Mouse (Mus musculus) hindbrain, embryonic 16.5 days (tissue): ENCODE results near the gene Mettl17. TPM values are rescaled to one million over a fixed set of nuclear protein-coding genes. Genes with fewer than 3 reads are reported as not detected.
"Not testable (repeated sequence)": the region's sequence is repeated elsewhere in the genome, so short reads cannot be mapped to it uniquely, and the experiment has no call there.

Source experiments
- ATAC-seq: fragments of 200-750 bp; cut with Nextera tagmentation; 2 replicates; pipeline ENCODE4 v1.8.0; 2017; ENCODE audit warnings: moderate TSS enrichment, moderate library complexity
- H3K27ac ChIP-seq: fragments of 300-500 bp; sonication (generic); 2 replicates; pipeline ENCODE4 v1.5.1; 2014; ENCODE audit warnings: low read depth, mild to moderate bottlenecking, control low read depth, low read length, moderate library complexity
- H3K27me3 ChIP-seq: fragments of 300-500 bp; sonication (generic); replicated peaks from 2 replicates; pipeline ENCODE4 v1.6.1; 2014; ENCODE audit warnings: low read length; ENCODE audit not compliant: control insufficient read depth, insufficient read depth
- H3K36me3 ChIP-seq: fragments of 300-500 bp; sonication (generic); 2 replicates; pipeline ENCODE4 v1.6.1; 2014; ENCODE audit warnings: mild to moderate bottlenecking, low read length, moderate library complexity, mixed read lengths; ENCODE audit not compliant: control insufficient read depth, insufficient read depth
- H3K4me1 ChIP-seq: fragments of 300-500 bp; sonication (generic); 2 replicates; pipeline ENCODE4 v1.6.1; 2014; ENCODE audit warnings: low read depth, low read length; ENCODE audit not compliant: control insufficient read depth, insufficient read depth
- H3K4me2 ChIP-seq: fragments of 300-500 bp; sonication (generic); 2 replicates; pipeline ENCODE4 v1.6.1; 2014; ENCODE audit warnings: mild to moderate bottlenecking, low read length, control low read depth, moderate library complexity
- H3K4me3 ChIP-seq: fragments of 300-500 bp; sonication (generic); 2 replicates; pipeline ENCODE4 v1.5.1; 2014; ENCODE audit warnings: mild to moderate bottlenecking, low read length, control low read depth, moderate library complexity
- H3K9ac ChIP-seq: fragments of 300-500 bp; sonication (generic); 2 replicates; pipeline ENCODE4 v1.6.1; 2014; ENCODE audit warnings: low read depth, mild to moderate bottlenecking, control low read depth, low read length, moderate library complexity
- H3K9me3 ChIP-seq: fragments of 300-500 bp; sonication (generic); 2 replicates; pipeline ENCODE4 v1.6.1; 2014; ENCODE audit warnings: mild to moderate bottlenecking, low read length, moderate library complexity; ENCODE audit not compliant: control insufficient read depth
- WGBS: fragments of 180-500 bp; shearing (Covaris S2); extraction: QIAGEN DNeasy Blood & Tissue Kit; methylation state at CpG from one replicate; pipeline ENCODE4 v1.1.7; 2014; 5-methylcytosine and 5-hydroxymethylcytosine counted together
- polyA plus RNA-seq: library from polyadenylated mRNA; unstranded; fragments of >200 nt; fragmentation: Nextera tagmentation; extraction: Ambion mirVana; gene quantifications from 2 replicates; pipeline ENCODE4 v1.2.1, GENCODE M21; 2015

Mettl17 gene
- polyA plus RNA-seq, 1 experiment from 2014 or later, result 80.4 TPM

GRCm38 (mm10) chr14:51863603-51864002 lies 21.0 kb upstream of the Mettl17 start:
- H3K27ac ChIP-seq, H3K9me3 ChIP-seq, H3K9ac ChIP-seq, H3K27me3 ChIP-seq, H3K4me3 ChIP-seq, H3K36me3 ChIP-seq, H3K4me1 ChIP-seq, H3K4me2 ChIP-seq: not testable (repeated sequence)
- 10% methylated on average over 1 of the region's 1 CpGs for WGBS
- ATAC-seq, result peak; percentile 70; the same call in 1 of the 2 replicates

GRCm38 (mm10) chr14:51870756-51871155 lies 13.9 kb upstream of the Mettl17 start:
- H3K4me3 ChIP-seq, result no peak overlapping the region
- H3K36me3 ChIP-seq, result no peaks in the 10 kb centered on the region
- H3K27ac ChIP-seq, result no peak overlapping the region
- no peaks in the 10 kb centered on the region for H3K27me3 ChIP-seq
- no peak overlapping the region for H3K4me2 ChIP-seq
- no peaks in the 10 kb centered on the region for H3K9me3 ChIP-seq
- H3K9ac ChIP-seq, result no peak overlapping the region
- ATAC-seq, result no peak
- WGBS, result 89% methylated on average over 2 of the region's 2 CpGs
- H3K4me1 ChIP-seq, result no peaks in the 10 kb centered on the region

- Histone ChIP-seq H3K4me2 (no peak overlapping the region), H3K4me1 (no peaks in the 10 kb centered on the region), H3K36me3 (no peaks in the 10 kb centered on the region), H3K9ac (no peak overlapping the region), H3K4me3 (no peak overlapping the region), H3K27me3 (no peaks in the 10 kb centered on the region), H3K9me3 (no peaks in the 10 kb centered on the region), H3K27ac (no peak overlapping the region)
- WGBS, result 69% methylated on average over 9 of the region's 9 CpGs
- ATAC-seq, result no peak
Observed at GRCm38 (mm10) chr14:51871741-51872140, 12.9 kb upstream of the Mettl17 start.

GRCm38 (mm10) chr14:51877517-51877916 lies 7.1 kb upstream of the Mettl17 start:
- no peak for ATAC-seq
- Histone ChIP-seq H3K27ac (no peak overlapping the region), H3K36me3 (no peaks in the 10 kb centered on the region), H3K9ac (no peak overlapping the region), H3K4me1 (no peaks in the 10 kb centered on the region), H3K9me3 (no peaks in the 10 kb centered on the region), H3K4me3 (no peak overlapping the region), H3K27me3 (no peaks in the 10 kb centered on the region), H3K4me2 (no peak overlapping the region)
- 85% methylated on average over 3 of the region's 3 CpGs for WGBS

- Histone ChIP-seq H3K4me1 (peaks cover 12% of the 10 kb centered on the region), H3K4me2 (peak overlapping the region; percentile 75), H3K4me3 (peak overlapping the region; percentile 74), H3K27me3 (no peaks in the 10 kb centered on the region), H3K9ac (no peak overlapping the region), H3K9me3 (no peaks in the 10 kb centered on the region), H3K36me3 (peaks cover 10% of the 10 kb centered on the region; the same call in 1 of the 2 replicates), H3K27ac (peak overlapping the region; percentile 83)
- peak; percentile 25 for ATAC-seq
- under 1% methylated on average over 4 of the region's 4 CpGs for WGBS
Observed at GRCm38 (mm10) chr14:51883527-51884030, 1.1 kb upstream of the Mettl17 start.

GRCm38 (mm10) chr14:51884031-51884544 lies 554 bp upstream of the Mettl17 start:
- no peaks in the 10 kb centered on the region for H3K9me3 ChIP-seq
- ATAC-seq, result no peak; the same call in none of the 2 replicates
- H3K4me3 ChIP-seq, result peak overlapping the region; percentile 74
- H3K27me3 ChIP-seq, result no peaks in the 10 kb centered on the region
- 3% methylated on average over 14 of the region's 14 CpGs for WGBS
- peak overlapping the region; percentile 83 for H3K27ac ChIP-seq
- H3K4me1 ChIP-seq, result peaks cover 12% of the 10 kb centered on the region
- peak overlapping the region; percentile 75 for H3K4me2 ChIP-seq
- H3K36me3 ChIP-seq, result peaks cover 12% of the 10 kb centered on the region
- peak overlapping the region; percentile 75 for H3K9ac ChIP-seq

GRCm38 (mm10) chr14:51886051-51886450 lies 1.4 kb downstream of the Mettl17 start:
- H3K27ac ChIP-seq, result no peak overlapping the region
- peaks cover 30% of the 10 kb centered on the region for H3K36me3 ChIP-seq
- H3K4me1 ChIP-seq, result peaks cover 12% of the 10 kb centered on the region
- no peak overlapping the region for H3K9ac ChIP-seq
- no peak for ATAC-seq
- H3K27me3 ChIP-seq, result no peaks in the 10 kb centered on the region
- peak overlapping the region; percentile 75 for H3K4me2 ChIP-seq
- H3K4me3 ChIP-seq, result peak overlapping the region; percentile 74; the same call in 1 of the 2 replicates
- 51% methylated on average over 6 of the region's 6 CpGs for WGBS
- no peaks in the 10 kb centered on the region for H3K9me3 ChIP-seq

- Histone ChIP-seq H3K4me1 (peaks cover 12% of the 10 kb centered on the region), H3K4me2 (no peak overlapping the region), H3K4me3 (no peak overlapping the region), H3K27me3 (no peaks in the 10 kb centered on the region), H3K36me3 (peaks cover 42% of the 10 kb centered on the region), H3K27ac (no peak overlapping the region), H3K9ac (no peak overlapping the region), H3K9me3 (no peaks in the 10 kb centered on the region)
- 87% methylated on average over 6 of the region's 6 CpGs for WGBS
- ATAC-seq, result no peak
Observed at GRCm38 (mm10) chr14:51889833-51890232, 5.2 kb downstream of the Mettl17 start.

GRCm38 (mm10) chr14:51892191-51892939 lies 7.7 kb downstream of the Mettl17 start, which contains the start of gene Slc39a2:
Gene Slc39a2 (plus strand): TSS chr14:51892889.
- ATAC-seq, result no peak
- no peaks in the 10 kb centered on the region for H3K9me3 ChIP-seq
- no peak within 1 kb of the TSS for H3K4me2 ChIP-seq
- no peaks in the 10 kb centered on the region for H3K4me1 ChIP-seq
- H3K27ac ChIP-seq, result no peak within 1 kb of the TSS
- 92% methylated on average over 9 of the region's 9 CpGs for WGBS
- H3K27me3 ChIP-seq, result no peaks in the 10 kb centered on the region
- H3K4me3 ChIP-seq, result no peak within 1 kb of the TSS
- peaks cover 39% of the 10 kb centered on the region for H3K36me3 ChIP-seq
- no peak within 1 kb of the TSS for H3K9ac ChIP-seq
